Mouse (Mus musculus) heart, adult 8-10 months (tissue): Measurements from ENCODE around the gene Sult6b2. TPM values are rescaled to one million over a fixed set of nuclear protein-coding genes. Genes with fewer than 3 reads are reported as not detected.

Experiments used
- DNase-seq: peaks from one replicate; pipeline ENCODE4 v3.0.0; 2022; ENCODE audit warnings: low spot score
- total RNA-seq, 4 experiments: library from RNA; stranded (reverse); gene quantifications; 2 replicates each; pipeline ENCODE4 v1.2.4; 2022

Gene Sult6b2
- total RNA-seq, 4 experiments from 2014 or later = 0.24 TPM; not detected in 3

DNA sequence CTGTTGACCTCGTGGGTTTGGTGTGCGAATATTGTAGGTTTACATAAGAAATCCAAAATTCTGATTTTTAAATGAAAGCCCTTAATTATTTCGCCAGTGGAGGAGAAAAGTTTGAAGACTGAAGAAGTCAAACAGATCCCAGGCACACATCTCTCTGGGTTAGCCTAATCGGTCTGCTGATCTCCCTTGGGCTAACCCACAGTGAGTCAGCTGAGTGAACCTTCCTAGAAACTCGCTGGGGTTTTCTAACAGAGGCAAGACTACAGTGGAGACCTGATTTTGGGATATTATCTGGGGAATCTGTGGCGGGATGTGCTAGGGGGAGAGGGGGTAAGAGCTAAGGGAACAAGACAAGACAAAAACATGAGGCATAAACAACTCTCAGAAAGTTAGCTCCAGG is 5.9 kb upstream of the Sult6b2 start:
- no peak for DNase-seq

DNA sequence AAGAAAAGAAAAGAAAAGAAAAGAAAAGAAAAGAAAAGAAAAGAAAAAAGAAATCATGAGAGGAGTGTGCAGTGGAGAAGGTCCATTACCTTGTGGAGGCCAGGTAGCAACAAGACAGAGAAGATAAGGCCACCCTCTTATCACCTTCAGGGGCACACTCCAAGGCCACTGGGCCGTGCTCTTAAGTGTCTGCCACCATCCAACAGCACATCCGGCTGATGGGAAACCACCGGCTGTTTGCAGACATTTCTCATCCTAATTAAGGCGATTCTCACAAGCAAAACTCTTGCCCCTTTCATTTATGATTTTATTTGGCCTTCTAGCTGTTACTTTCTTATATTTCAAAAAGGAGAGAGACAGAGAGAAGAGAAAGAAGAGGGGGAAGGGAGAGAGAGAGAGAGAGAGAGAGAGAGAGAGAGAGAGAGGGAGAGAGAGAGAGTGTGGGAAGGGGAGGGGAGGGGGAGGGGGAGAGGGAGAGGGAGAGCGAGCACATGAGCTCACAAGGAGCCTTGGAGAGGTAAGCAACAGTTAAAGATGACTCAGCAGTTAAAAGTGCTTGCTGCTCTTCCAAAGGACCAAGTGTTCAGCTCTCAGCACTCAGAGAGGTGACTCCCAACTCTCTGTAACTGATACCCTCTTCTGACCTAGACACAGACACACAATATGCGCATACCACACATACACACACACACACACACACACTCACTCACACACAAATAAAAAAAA is 5.2 kb upstream of the Sult6b2 start:
- DNase-seq = no peak

DNA sequence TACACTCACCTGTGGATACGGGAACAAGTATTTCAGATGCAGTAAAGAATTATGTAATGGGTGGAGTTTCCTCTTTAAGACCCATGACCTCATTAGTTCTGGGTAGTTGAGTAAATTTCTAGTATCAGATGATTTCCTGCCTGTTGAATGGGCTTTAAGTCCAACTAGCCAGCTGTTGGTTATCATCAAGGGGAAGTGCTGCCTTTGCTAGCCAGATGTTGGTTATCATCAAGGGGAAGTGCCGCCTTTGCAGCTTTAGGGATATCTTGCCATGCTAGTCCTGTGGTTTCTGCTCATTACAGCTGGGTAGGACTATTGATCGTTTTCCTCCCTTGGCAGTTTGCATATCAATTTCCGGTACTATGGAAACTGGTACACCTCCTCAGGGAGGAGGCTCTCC is 2.0 kb upstream of the Sult6b2 start:
- DNase-seq = no peak

DNA sequence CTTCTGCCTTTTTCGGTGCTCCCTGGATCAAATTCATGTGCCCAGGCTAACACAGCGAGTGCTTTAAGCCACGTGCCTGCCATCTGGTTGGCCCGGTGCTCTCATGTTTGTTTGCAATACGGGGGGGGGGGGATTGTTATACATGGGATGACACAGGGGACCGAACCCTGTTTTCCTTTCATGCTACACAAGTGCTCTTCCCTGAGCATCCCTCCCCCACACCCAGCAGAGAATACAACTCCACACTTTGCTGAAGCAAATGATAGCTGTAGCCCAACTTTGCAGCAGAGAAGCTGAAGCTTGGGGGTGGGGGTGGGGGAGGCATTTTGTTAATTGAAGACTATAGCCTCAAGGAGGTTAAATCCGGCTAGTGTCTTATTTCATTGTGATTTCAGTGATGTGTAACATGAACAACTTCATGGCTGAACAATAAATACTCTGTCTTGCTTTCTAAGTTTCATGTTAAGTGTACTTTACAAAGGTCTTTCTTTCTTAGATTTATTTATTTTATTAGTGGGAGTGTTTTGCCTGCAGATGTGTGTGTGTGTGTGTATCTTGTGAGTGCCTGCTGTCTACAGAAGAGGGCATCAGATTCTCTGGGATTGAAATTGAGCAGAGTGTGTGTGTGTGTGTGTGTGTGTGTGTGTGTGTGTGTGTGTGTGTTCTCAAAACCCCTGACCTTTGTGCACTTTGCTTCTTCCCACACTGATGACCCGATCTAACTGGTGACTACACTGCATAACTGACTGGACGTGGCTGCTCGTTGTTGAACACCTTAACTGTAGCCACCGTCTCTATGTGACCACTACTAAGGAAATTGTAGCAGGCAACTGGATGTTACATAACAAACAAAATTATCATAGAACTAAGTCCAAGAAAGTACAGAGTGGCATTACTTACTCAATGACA is 1.4 kb downstream of the Sult6b2 start:
- DNase-seq = no peak

DNA sequence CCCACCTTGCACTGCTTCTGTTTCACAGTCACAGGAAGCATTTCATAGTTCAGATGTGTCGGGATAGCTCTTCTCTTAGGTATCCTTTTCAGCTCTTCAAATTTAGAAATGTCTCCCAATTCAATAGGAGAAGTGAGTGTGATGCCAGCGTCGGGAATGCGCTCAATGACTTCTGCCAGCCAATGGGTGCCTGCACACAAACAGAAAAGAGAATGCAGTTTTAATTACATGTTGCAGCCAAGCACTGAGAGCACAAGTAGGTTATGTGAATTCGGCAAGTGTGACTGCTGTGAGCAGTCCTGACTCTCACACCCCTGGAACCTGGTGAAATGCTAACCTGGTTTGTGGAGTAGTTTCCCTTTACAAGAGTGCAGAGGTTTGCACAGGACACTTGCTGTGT is 2.6 kb downstream of the Sult6b2 start:
- DNase-seq = no peak

DNA sequence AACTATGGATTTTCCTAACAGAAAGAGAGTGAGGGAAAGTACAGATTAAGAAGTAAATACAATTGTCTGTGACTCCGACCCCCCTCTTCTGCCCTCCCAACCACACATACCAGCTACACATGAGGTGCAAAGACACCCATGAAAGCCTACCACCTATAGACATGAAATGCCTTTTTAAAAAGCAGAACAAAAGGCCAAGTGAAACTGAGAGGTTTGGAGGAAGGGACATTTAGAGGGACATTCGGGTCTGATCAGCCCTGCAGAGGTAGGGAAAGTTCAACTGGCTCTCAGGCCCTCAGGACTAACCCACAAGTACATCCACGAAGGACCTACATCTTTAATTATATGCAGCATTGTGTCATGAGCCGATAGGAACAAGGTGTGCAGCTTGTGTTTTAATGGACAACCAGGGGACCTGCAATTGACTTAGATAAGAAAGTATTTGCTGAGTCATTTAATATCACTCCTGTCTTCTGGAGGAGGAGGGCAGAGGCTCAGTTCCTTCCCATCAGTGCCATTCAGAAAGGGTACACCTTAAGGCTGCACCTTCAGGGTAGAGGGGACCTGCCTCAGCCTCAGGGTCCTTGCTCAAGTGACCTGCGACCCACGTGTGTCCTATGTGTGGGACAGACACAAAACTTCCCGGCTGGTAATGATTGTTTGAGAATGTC is 4.5 kb downstream of the Sult6b2 start:
- DNase-seq = no peak

DNA sequence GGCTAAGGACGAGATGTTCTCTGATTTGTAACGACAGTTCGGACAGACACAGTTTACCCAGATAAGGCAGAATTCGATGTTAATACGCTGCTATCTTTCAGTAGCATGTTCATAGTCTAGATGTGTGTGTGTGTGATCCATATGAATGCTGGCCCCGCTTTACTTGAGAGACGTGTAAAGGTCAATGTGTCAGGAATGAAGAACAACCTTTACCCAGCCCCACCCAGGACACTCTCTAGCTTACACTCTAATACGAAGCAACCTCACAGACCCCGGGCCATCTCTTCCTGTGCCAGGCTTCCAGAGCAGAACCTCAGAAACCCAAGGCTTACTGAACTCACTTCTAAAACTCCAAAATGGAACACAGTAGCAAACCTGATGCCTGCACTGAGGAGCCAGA is 5.5 kb downstream of the Sult6b2 start:
- DNase-seq = no peak

DNA sequence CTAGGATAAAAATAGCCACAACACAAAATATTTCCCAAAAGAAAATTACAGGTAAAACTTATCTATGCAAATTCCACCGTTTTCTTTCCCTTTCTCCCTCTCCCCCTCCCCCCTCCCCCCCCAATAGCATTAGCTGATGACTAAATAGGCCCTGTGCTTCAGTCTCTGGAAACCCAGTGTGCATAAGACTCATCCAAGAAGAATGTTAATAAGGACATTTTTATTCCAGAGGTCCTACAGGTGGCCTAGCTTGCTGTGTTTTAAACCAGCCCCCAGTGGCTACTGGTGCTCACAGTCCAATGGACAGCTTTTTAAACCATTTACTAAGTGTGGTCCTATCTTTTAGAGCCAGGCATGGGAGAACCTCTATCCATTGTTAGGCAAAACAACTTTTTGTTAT is 6.3 kb downstream of the Sult6b2 start:
- DNase-seq = no peak

DNA sequence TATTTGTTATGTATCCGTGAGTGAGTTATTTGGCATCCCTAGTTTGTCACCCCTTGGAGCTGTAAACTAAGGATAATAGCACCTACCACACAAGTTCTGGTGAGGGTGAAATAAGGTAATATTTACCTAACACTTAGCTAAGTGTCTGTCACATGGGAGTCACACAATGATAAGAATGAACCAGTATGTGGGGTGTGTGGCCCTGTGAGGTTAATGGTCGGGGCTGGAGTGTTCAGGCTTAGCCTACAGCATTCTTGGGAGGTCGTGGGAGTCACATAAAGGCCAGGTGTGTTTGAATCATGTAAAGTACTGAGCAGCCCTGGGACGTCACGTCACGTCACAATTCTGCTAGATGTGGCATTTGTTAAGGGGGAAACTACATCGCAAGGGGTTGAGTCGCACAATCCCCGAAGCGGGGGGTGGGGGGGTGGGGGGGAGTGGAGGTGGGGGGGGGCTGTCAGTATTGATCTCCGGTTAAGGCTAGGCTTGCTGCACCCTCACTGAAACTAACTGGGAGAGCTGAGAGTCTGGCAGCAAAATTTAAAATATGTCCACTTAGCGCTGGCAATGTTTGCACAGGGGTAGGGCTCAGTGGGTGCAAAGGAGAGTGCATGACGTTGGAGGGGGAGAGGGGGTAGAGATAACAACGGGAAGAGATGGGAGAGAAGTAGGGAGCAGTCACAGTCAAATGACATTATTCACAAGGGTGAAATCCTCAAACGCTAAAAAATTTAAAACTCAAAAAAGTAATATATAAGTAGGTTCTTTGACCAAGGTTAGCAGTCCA is 8.5 kb downstream of the Sult6b2 start:
- no peak for DNase-seq

DNA sequence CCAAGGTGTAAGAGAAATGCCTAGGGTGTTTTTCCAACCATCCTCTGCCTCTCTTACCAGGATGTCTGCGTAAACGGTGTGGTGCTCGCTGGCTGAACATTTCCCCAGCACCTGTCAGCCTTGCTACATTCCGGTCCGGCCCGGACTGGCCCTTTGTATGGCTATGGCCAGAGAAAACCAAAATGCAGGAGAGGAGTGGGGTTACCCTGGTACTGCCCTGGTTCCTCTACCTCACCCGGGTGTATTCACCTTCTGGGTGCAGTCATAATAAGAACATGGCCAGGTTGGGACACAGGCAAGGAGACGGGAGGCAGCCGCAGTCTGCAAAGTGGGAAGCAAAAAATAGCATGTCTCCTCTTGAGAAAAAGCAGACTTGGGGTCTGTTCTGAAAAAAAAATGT is 9.2 kb downstream of the Sult6b2 start:
- no peak for DNase-seq

DNA sequence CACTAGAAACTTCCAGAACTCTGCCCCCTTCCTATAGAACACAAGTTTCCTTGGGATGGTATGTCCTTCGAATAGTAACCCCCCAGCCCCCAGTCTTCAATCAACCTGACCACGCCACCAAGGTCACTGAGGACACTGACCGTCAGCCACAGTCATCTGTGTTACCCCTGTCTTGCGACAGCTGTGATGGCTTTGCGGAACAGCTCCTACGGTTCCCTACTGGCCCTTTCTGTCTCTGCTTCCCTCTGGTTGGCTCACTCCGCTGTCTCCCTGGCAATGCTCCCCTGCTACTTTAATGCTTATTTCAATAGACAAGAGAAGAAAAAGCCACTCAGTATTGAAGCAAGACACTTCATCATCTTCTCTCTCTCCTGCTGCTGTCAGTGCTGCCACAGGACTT is 10.8 kb downstream of the Sult6b2 start:
- DNase-seq = no peak

DNA sequence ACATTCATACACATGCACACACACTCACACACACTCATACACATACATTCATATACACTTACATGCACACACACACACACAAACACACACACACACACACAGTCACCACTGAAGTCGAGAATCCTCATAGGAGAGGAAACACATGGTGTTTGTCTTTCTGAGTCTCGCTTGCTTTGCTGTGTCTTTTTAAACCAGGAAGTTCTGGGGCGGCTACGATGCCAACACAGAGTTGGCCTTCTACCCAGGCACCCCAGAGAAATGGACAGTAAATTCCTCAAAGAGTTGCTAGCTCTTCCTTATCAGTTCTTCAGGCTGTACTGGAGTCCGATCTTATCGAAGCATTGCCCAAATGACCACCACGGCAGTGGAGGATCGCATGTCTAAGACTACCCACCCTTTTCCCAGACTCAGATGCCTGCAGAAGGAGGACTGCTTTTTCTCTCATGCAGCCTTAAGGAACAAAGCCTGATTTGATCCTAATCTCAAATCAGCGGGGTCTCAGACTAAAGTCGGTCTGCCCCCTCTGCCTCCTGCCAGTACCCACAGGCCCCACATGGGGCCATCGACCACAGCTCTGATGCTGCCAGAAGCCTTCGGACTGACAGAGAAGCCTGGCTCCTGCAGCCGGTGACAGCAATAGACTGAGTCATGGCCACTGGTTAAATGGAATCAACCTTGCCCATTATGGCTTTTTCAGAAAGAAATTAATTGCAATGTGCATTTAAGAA is 11.9 kb downstream of the Sult6b2 start:
- DNase-seq = no peak

DNA sequence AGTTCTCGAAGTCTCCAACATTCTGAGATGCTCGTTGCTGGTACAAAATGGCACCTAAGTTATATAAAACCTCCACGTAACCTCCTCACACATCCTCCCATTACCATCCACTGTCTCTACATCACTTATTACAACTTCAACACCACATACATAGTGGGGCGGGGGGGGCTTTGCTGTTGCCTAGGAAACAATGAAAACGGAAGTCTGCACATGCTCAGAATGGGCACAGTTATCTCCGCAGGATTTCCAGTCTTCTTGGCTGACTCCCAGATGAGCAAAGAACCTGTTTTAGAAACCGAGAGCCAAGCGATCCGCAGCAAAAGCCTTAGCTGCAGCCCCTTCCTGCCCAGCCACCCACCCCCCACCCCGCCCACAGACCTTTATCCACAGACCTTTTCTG is 14.6 kb downstream of the Sult6b2 start:
- DNase-seq = no peak

DNA sequence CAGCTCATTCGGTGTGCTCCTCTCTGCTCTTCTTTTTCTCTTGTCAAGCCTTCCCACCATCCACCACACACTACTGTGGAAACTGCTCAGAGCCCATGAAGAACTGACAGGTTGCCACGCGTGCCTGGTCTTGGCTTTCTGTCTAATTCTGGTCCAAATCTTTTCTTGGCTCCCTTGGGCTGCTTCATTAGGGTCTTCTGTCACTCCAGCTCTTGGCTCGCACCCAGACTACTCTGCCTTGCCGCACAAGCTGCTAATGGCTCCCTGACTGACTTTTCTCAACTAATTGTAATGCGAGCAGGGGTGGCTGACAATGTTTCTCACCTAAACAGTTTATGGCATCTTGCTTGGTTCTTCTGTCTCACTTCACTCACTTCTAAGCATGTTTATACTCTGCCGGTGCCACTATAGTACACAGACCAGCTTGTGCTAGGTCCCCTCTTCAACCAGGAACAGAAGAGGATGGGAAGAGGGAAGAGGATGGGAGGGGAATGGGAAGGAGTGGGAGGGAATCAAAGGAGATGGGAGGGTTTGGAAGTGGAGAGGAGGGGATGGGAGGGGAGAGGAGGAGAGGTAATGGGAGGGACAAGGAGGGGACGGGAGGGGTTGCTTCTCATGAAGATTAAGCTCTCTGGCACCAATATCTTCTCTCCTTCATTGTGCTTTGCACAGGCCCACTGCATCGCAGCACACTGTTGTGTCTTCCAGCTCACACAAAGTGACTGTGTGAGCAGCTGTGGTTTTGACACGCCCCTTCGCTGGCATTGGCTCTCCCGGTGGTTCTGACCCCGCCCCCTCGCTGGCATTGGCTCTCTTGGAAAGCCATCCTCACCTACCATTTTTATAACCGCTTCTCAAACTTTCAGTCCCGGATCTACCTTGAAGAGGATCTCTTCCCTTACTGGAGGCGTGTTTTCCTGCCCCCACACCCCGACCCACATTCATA is 16.0 kb downstream of the Sult6b2 start:
- no peak for DNase-seq

DNA sequence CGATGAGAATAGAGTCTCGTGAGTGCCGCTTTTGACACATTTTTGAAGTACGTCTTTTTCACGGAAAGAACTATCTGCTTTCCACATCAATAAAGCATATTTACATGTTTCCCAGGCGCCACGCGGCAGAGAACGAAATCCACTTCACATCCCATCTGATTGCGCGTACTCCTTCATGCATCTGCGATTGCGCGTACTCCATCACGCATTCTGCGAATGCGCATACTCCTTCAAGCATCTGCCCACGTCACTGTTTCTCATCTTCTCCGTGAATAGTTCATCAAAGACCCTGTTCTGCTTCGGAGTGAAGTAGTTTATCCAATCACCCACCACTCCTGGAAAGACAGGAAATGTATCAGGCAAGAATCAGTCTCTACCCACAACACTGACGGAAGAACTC is 18.2 kb downstream of the Sult6b2 start:
- DNase-seq = no peak

DNA sequence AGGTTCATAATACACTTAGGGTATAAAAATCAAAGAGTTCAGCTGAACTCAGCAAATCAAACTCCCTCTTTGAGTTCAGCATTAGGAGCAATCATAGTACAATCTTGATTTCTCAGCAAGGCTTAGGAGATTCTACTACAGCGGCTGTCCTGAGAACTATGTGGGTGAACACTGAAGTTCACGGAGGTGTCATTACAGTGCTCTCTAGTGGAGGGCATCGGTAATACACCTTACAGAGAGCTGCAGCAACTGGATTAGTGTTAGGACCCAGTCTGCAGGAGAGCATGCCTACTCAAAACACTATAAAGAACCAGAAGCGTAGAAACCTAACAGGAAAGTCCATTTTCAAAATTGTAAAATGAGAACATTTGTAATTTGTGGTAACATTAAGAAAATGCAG is 19.0 kb downstream of the Sult6b2 start:
- DNase-seq = peak; percentile 61

DNA sequence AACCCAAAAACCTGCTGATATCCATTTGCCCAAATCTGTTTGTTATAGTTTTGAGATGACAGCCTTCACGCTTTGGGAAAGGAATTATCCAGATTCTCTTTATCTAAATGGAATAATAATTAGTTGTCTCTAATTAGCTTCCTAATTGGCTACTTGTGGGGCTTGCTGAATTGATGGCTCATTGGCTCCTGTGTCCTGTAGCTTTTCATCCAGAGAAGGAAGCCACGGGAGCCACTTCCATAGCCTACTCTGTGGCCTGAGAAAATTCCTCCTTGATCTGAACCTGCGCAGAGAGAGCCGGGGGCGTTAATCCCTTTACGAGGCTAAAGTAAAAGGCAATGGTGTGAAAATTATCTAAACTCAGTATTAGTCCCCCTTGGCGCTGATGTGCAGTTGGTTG is 23.0 kb downstream of the Sult6b2 start:
- DNase-seq = no peak

DNA sequence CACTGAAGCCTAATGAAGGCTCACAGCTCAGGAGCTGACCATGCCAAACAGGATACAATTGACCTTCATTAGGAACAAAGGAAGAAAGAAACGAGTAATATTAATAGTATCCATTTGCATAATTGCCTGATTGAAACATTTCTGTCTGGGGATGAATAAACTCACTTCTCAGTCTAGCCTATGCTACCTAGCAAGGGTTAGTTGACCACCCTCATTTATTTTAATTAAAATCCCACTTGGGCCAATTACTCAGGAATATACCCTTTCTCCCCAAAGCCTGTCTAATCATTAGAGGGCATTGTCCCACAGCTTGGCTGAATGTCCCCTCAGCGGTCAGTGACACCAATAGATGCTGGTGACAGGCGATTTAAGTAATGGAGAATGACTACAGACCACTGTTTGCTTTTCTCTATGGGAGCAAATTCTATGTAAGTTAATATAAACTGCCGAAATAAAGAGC is 23.7 kb downstream of the Sult6b2 start:
- no peak for DNase-seq

DNA sequence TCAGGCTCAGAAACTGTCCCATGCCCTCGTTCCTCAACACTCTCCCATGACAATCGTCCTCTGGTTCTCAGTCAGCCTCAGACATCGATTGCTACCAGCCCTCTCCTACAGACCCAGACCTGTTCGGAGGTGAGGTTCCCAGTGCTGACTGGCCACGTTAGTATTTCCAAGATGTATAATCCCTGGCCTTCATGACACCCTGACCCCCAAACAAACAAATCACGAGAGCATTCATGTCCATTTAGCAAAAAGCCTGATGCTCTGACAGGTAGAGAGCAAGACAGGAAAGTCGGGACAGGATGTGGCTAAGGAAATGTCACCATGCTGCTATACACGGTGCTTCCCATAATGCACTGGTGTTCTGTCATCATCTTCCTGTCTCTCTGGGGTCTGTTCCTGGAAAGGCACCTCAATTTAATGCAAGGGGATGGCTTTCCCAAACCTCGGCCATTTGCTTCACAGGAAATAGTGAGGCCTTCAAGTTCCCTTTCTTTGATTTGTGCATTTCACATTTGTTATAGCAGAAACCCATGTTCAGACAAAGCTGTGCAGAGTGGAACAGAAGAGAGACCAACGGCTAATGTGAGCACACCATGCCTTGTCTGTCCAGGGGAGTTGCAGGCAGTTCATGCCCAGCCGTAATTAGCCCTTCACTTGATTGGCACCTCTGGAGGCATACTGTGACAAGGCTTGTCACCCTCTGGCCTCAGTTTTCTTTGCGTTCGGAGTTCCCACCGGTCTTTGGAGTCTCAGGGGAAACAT is 24.3 kb downstream of the Sult6b2 start:
- DNase-seq = no peak
